In the genomic region with DNA sequence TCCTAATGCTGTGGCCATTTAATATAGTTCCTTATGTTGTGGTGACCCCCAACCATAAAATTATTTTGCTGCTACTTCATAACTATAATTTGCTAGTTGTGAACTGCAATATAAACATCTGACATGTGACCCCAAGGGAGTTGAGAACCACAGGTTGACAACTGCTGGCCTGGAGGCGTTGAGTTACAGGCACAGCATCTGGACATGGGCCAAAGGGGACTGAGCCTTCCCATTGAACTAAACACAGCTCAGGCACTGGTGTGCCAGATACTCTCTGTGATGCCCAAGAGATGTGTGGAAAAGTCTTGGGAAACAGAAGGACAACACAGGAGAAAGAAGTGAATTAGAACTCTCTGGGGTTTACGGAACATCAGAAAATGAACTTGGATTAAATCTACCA, we compare ENCODE assay signal across 23 mouse cellular contexts. TPM values are rescaled to one million over a fixed set of nuclear protein-coding genes. Genes with fewer than 3 reads are reported as not detected.
DNase-seq lines count a peak whose midpoint lies in the region; TF ChIP-seq lines count a peak whose summit lies in the region.
"Had no signal": no experiment of that assay in that cellular context is flagged by ENCODE, and none has a peak within 500 bp of the region (broad histone marks: within the 10 kb centered on the region; RNA-seq: fewer than 3 reads in every experiment).

No protein-coding gene starts in this region.

- no peak for TF ChIP-seq CTCF in layer of hippocampus, adult 2 months (conservative IDR thresholded peaks at IDR 0.05)
- TF ChIP-seq CTCF in olfactory bulb, adult 2 months (IDR thresholded peaks at IDR 0.05; ENCODE audit: insufficient read depth, low read depth, low read length) = no peak

- H3K27ac ChIP-seq in layer of hippocampus, adult 2 months = peak overlapping the region; percentile 94
- peak overlapping the region; percentile 66 for H3K27ac ChIP-seq in olfactory bulb, adult 2 months (ENCODE audit: insufficient read depth, low read depth, low read length)
- H3K27ac ChIP-seq: embryonic facial prominence, embryonic 12.5 days; forebrain, embryonic 10.5 days; forebrain, embryonic 13.5 days; heart, embryonic 15.5 days; hindbrain, embryonic 14.5 days; hindbrain, postnatal 0 days had no signal

- DNase-seq in gastrocnemius, adult 18-20 months (ENCODE audit: low spot score) = peak; percentile 64
- no peak for DNase-seq in gastrocnemius, postnatal 25 days
- peak in 1 of 2 experiments; percentile 9 for DNase-seq in layer of hippocampus, adult 2 months (ENCODE audit: low spot score in 2 of 2)
- no peak for DNase-seq in layer of hippocampus, adult 18-20 months (ENCODE audit: low spot score in 2 of 2)
- DNase-seq in 3T3-L1 (ENCODE audit: low read depth, low spot score) = peak; percentile 59
- no peak for DNase-seq in kidney, postnatal 25 days
- DNase-seq: adrenal gland, adult 8-10 months; adrenal gland, postnatal 25 days; cerebellum, adult 11-12 months; cerebellum, adult 9-10 months; cerebellum, postnatal 14 days; heart, adult 18-20 months; heart, postnatal 10 days; heart, postnatal 4 days had no signal

- H3K4me1 ChIP-seq in olfactory bulb, adult 2 months (ENCODE audit: control insufficient read depth, insufficient read depth, low read length) = peaks cover 18% of the 10 kb centered on the region
- H3K4me1 ChIP-seq: heart, embryonic 15.5 days had no signal

- WGBS in olfactory bulb, adult 2 months = 82% methylated on average over 2 of the region's 2 CpGs

- H3K4me3 ChIP-seq in layer of hippocampus, adult 2 months = no peak overlapping the region
- no peak overlapping the region for H3K4me3 ChIP-seq in olfactory bulb, adult 2 months (ENCODE audit: insufficient read depth, low read depth, low read length)
- H3K4me3 ChIP-seq: embryonic facial prominence, embryonic 12.5 days; erythroblast, embryonic 14.5 days; forebrain, embryonic 10.5 days; forebrain, embryonic 13.5 days; heart, embryonic 12.5 days; heart, embryonic 15.5 days had no signal

- no peak for TF ChIP-seq POLR2A in olfactory bulb, adult 2 months (IDR thresholded peaks at IDR 0.05; ENCODE audit: insufficient read depth, low read depth, low read length)

RNA-seq across cellular contexts. Expression of a gene that starts 25.3 kb away (rescaled TPM):
- 10 to 100 TPM; 33.3 to 42.8 TPM for total RNA-seq in gastrocnemius, adult 18-20 months (2021)
- total RNA-seq in gastrocnemius, postnatal 25 days (2021) = 10 to 100 TPM; 51.2 to 55.1 TPM
- 100 to 1,000 TPM; 122 to 139 TPM for total RNA-seq in layer of hippocampus, adult 2 months (2021)
- 100 to 1,000 TPM; 146 to 153 TPM for total RNA-seq in layer of hippocampus, adult 18-20 months (2021)
- polyA plus RNA-seq in olfactory bulb, adult 2 months (2012; ENCODE audit: insufficient read depth, insufficient read length, low replicate concordance, missing spikeins) = not detected in 2 replicates

Comparison
In these comparisons a context has a peak if more than half of its experiments do, and no peak if none do; other contexts are left out.
1. DNase-seq: peak in gastrocnemius, adult 18-20 months (single experiment) and 3T3-L1 (single experiment); none in gastrocnemius, postnatal 25 days (single experiment), layer of hippocampus, adult 18-20 months (0 of 2) and kidney, postnatal 25 days (0 of 2).